Mouse (Mus musculus) limb, embryonic 14.5 days (tissue): Measurements from ENCODE around the gene Fjx1. TPM values are rescaled to one million over a fixed set of nuclear protein-coding genes. Genes with fewer than 3 reads are reported as not detected.
A peak's percentile ranks its signal among the peaks of the same experiment; 100 is the strongest.

Source experiments
- ATAC-seq: fragments of 200-750 bp; cut with Nextera tagmentation; 2 replicates; pipeline ENCODE4 v1.8.0; 2017; ENCODE audit warnings: low read depth, moderate number of reproducible peaks, moderate TSS enrichment; ENCODE audit not compliant: low FRiP score
- DNase-seq: peaks from one replicate; pipeline ENCODE4 v3.0.0-alpha.2; 2015; ENCODE audit warnings: low spot score
- H3K27ac ChIP-seq: fragments of 300-500 bp; sonication (generic); replicated peaks from 2 replicates; pipeline ENCODE4 v1.5.1; 2014; ENCODE audit warnings: low read depth, mild to moderate bottlenecking, low read length, moderate library complexity, mixed read lengths
- H3K27me3 ChIP-seq: fragments of 300-500 bp; sonication (generic); 2 replicates; pipeline ENCODE4 v1.6.1; 2014; ENCODE audit warnings: low read length, mixed read lengths; ENCODE audit not compliant: control insufficient read depth, insufficient read depth
- H3K36me3 ChIP-seq: fragments of 300-500 bp; sonication (generic); 2 replicates; pipeline ENCODE4 v1.6.1; 2014; ENCODE audit warnings: mild to moderate bottlenecking, low read length, moderate library complexity, mixed read lengths; ENCODE audit not compliant: control insufficient read depth, insufficient read depth
- H3K4me1 ChIP-seq: fragments of 300-500 bp; sonication (generic); 2 replicates; pipeline ENCODE4 v1.6.1; 2014; ENCODE audit warnings: antibody characterized with exemption, low read length, mixed read lengths; ENCODE audit not compliant: control insufficient read depth, insufficient read depth
- H3K4me2 ChIP-seq: fragments of 300-500 bp; sonication (generic); replicated peaks from 2 replicates; pipeline ENCODE4 v1.6.1; 2014; ENCODE audit warnings: low read depth, mild to moderate bottlenecking, low read length, moderate library complexity; ENCODE audit not compliant: severe bottlenecking
- H3K4me3 ChIP-seq: fragments of 300-500 bp; sonication (generic); replicated peaks from 2 replicates; pipeline ENCODE4 v1.5.1; 2014; ENCODE audit warnings: low read length
- H3K9ac ChIP-seq: fragments of 300-500 bp; sonication (generic); 2 replicates; pipeline ENCODE4 v1.6.1; 2014; ENCODE audit warnings: mild to moderate bottlenecking, low read depth, low read length, moderate library complexity; ENCODE audit not compliant: severe bottlenecking
- H3K9me3 ChIP-seq: fragments of 300-500 bp; sonication (generic); 2 replicates; pipeline ENCODE4 v1.6.1; 2016; ENCODE audit warnings: low read length; ENCODE audit not compliant: control insufficient read depth
- POLR2A ChIP-seq: fragments of 200-500 bp; IDR thresholded peaks from 2 replicates; pipeline ENCODE4 v1.8.0; 2012; ENCODE audit warnings: inconsistent platforms, mild to moderate bottlenecking, moderate library complexity, borderline replicate concordance; ENCODE audit not compliant: insufficient read depth, insufficient read length; ENCODE audit errors: extremely low read depth
- WGBS: fragments of 180-500 bp; shearing (Covaris S2); extraction: QIAGEN DNeasy Blood & Tissue Kit; methylation state at CpG from one replicate; pipeline ENCODE4 v1.1.7; 2014; 5-methylcytosine and 5-hydroxymethylcytosine counted together
- polyA plus RNA-seq, 2 experiments: library from polyadenylated mRNA; depleted of rRNA in 1 of 2; stranded (reverse) in 1 of 2; unstranded in 1 of 2; fragments of >200 nt; fragmentation: Nextera tagmentation in 1 of 2; extraction: Ambion mirVana in 1 of 2; gene quantifications; 2 replicates each; pipeline versions ENCODE4 v1.2.1 to v1.2.3; 2012 to 2014

Fjx1 gene
- polyA plus RNA-seq, 2 experiments = 25.5 to 38.8 TPM

DNA sequence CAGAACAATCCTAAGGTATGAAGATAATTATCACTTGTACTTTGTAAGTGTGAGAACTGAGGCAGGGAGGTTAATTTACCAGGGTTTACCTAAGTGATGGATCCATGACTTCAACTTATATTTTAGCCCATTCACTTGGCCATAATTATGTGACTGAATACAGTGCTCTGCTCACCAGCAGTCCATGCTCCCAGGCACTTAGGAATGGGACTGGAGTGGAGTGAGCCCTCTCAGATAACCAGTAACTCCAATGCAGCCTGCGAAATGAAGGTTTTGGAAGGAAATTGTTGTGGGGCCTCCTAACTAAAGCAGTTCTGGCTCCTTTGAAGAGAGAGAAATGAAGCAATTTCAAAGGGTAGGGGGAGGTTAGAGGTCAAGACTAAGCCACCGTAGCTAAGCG lies 25.9 kb downstream of the Fjx1 start:
- Histone ChIP-seq H3K9me3 (no peaks in the 10 kb centered on the region), H3K4me3 (no peak overlapping the region), H3K9ac (no peak overlapping the region), H3K4me2 (no peak overlapping the region), H3K27ac (no peak overlapping the region), H3K4me1 (no peaks in the 10 kb centered on the region), H3K36me3 (no peaks in the 10 kb centered on the region), H3K27me3 (no peaks in the 10 kb centered on the region)
- ATAC-seq (no peak), DNase-seq (no peak)
- 27% methylated on average over 3 of the region's 3 CpGs for WGBS
- no peak for TF ChIP-seq POLR2A

- DNase-seq = peak; percentile 54
- TF ChIP-seq POLR2A = no peak
- Histone ChIP-seq H3K27ac (no peak overlapping the region), H3K4me1 (no peaks in the 10 kb centered on the region), H3K36me3 (no peaks in the 10 kb centered on the region), H3K4me2 (no peak overlapping the region), H3K9ac (no peak overlapping the region), H3K9me3 (no peaks in the 10 kb centered on the region), H3K4me3 (no peak overlapping the region), H3K27me3 (no peaks in the 10 kb centered on the region)
- 76% methylated on average over 14 of the region's 14 CpGs for WGBS
- no peak for ATAC-seq
These were observed 36.1 kb downstream of the Fjx1 start for GRCm38 (mm10) chr2:102416149-102416743.

DNA sequence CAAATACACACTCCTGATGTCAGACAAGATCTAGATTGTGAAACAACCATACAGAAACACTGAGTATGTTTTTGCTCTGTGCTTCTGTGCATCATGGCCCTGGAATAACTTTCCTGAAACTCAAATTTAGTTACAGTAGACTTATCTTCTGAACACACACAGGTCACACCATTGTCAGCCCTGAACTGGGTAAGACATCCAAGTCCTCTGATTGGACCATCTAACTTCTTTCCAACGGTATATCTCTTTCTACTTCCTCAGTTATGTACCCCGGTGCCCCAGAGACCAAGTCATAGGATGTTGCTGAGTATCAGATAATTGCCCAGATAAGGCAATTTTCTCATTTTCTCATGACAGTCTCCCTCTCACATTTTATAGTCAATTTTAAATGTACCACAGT lies 39.6 kb downstream of the Fjx1 start:
- ATAC-seq (no peak), DNase-seq (no peak)
- TF ChIP-seq POLR2A = no peak
- Histone ChIP-seq H3K27ac (no peak overlapping the region), H3K9me3 (no peaks in the 10 kb centered on the region), H3K4me3 (no peak overlapping the region), H3K4me1 (peaks cover 5% of the 10 kb centered on the region; the same call in 1 of the 2 replicates), H3K4me2 (no peak overlapping the region), H3K9ac (no peak overlapping the region), H3K27me3 (no peaks in the 10 kb centered on the region), H3K36me3 (no peaks in the 10 kb centered on the region)
- WGBS = 85% methylated on average over 2 of the region's 2 CpGs

DNA sequence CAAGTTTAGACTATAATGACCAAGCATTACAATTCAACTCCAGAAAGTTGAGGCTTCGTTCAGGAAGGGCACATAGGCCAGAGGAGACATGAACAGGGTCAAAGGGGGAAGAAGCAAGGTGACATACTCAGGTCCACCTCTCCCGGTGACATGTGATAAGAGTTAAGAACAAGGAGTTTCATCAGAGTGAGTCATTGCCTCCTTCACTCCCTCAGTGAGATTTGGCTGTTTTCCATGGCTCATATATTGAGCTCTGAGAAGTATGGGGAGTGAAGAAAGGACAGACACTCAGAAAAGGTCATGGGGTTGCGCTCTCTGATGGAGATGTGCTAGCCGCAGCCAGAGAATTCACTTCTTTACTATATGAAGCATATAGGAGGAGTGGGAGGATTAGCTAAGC lies 41.7 kb downstream of the Fjx1 start:
- Histone ChIP-seq H3K27me3 (no peaks in the 10 kb centered on the region), H3K36me3 (no peaks in the 10 kb centered on the region), H3K9ac (no peak overlapping the region), H3K4me2 (no peak overlapping the region), H3K4me1 (peaks cover 10% of the 10 kb centered on the region; the same call in 1 of the 2 replicates), H3K9me3 (no peaks in the 10 kb centered on the region), H3K4me3 (no peak overlapping the region), H3K27ac (no peak overlapping the region)
- no peak for TF ChIP-seq POLR2A
- ATAC-seq = no peak
- WGBS = 74% methylated on average over 4 of the region's 4 CpGs
- peak; percentile 18 for DNase-seq

DNA sequence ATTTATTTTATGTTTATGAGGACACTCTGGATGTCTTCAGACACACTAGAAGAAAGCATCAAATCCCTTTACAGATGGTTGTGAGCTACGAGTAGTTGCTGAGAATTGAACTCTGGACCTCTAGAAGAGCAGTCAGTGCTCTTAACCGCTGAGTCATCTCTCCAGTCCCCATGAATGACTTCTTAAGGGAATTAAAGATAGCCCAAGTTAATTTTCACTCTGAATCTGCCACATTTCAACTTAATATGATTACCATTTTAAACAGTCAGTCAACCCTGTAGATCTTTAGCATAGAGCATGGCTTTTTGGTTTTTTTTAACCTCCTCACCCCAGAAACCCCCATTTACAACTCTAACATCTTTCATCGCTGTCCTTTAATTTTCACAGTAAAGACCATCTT lies 42.6 kb downstream of the Fjx1 start:
- no peak overlapping the region for H3K9ac ChIP-seq
- DNase-seq = no peak
- no peaks in the 10 kb centered on the region for H3K36me3 ChIP-seq
- H3K27me3 ChIP-seq = no peaks in the 10 kb centered on the region
- peaks cover 10% of the 10 kb centered on the region; the same call in 1 of the 2 replicates for H3K4me1 ChIP-seq
- H3K4me2 ChIP-seq = no peak overlapping the region
- H3K4me3 ChIP-seq = no peak overlapping the region
- ATAC-seq = no peak
- TF ChIP-seq POLR2A = no peak
- no peaks in the 10 kb centered on the region for H3K9me3 ChIP-seq
- WGBS = 90% methylated on average over 3 of the region's 3 CpGs
- no peak overlapping the region for H3K27ac ChIP-seq
